Mouse (Mus musculus): ENCODE results near the gene Glp1r. TPM values are rescaled to one million over a fixed set of nuclear protein-coding genes. Genes with fewer than 3 reads are reported as not detected.

The Glp1r gene
- polyA plus RNA-seq, 1 experiment from 2014 or later, result 0.30 TPM

DNA sequence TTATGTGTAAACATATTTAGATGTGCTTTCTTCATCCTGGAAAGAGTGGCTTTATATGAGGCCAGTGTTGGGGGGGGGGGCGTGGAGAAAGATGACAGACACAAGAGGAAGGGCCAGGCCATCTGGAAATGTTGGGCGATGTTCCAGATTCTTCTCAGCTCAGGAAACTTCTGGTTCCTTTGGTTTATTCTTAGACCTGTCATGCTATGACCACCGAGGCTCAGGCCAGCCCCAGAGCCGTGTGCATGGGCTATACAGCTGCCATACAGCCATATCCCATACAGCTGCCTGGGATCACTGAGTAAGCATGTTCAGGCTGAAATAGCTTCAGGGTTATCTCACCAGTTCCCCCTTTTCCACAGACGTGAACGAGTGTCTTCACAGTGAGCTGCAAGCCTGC is 71.7 kb downstream of the Glp1r start:
- Histone ChIP-seq H3K9me3 (no peaks in the 10 kb centered on the region), H3K27me3 (replicated peaks) (no peaks in the 10 kb centered on the region), H3K4me3 (replicated peaks) (no peak overlapping the region), H3K36me3 (no peaks in the 10 kb centered on the region), H3K4me2 (no peak overlapping the region), H3K4me1 (0 out of 2 replicates have a peak, but pooled peaks cover 2% of the 10 kb centered on the region), H3K9ac (no peak overlapping the region), H3K27ac (0 out of 2 replicates have a peak overlapping the region, but pooled peaks have one; percentile 5)
- peak; percentile 79; the same call in 1 of the 2 replicates for ATAC-seq (ENCODE audit: insufficient read depth, low FRiP score, low read depth)
- 39% methylated on average over 6 of the region's 6 CpGs for WGBS

DNA sequence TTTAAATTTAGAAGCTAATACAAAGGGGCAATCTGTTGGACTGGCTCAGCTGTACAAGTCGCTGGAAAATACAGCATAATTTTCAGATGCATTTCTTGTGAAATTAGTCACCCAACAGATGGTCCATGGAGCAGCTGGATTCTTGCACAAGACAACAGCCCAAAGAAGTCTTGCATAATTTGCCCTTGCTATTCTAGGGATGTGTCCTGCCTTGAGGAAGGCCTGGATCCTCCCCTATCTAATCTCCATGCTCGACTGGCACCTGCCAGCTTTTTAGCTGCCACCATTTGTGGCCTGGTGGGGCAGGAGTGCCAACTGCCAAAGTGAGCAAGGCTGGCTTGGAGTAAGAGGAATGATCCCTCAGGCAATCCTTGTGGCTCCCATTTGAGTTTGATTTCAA is 75.7 kb downstream of the Glp1r start:
- Histone ChIP-seq H3K27me3 (replicated peaks) (no peaks in the 10 kb centered on the region), H3K9ac (no peak overlapping the region), H3K4me1 (0 out of 2 replicates have a peak, but pooled peaks cover 2% of the 10 kb centered on the region), H3K4me3 (replicated peaks) (no peak overlapping the region), H3K9me3 (no peaks in the 10 kb centered on the region), H3K27ac (no peak overlapping the region), H3K36me3 (no peaks in the 10 kb centered on the region), H3K4me2 (no peak overlapping the region)
- no peak for ATAC-seq (ENCODE audit: insufficient read depth, low FRiP score, low read depth)
- WGBS, result 46% methylated on average over 2 of the region's 2 CpGs

DNA sequence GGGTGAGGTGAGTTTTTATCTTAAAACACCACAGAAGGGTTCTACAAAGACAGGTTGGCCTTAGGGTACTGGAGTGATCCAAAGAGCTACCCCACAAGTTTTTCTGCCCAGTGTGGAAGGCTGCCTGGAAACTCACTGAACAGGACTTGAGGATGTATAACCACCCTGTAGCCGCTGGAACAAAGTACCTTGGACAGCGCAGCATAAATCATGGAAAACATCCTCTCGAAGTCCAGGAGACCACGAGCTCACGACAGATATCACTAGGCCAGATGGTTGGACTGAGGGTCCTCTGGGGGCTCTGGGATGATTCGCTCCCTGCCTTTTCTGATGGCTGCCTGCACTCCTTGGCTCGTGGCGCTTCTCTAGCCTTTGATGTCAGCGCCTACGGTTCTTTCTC is 76.9 kb downstream of the Glp1r start:
- ATAC-seq (ENCODE audit: insufficient read depth, low FRiP score, low read depth), result no peak
- no peak overlapping the region for H3K4me2 ChIP-seq
- H3K9me3 ChIP-seq, result no peaks in the 10 kb centered on the region
- no peaks in the 10 kb centered on the region for H3K27me3 ChIP-seq (replicated peaks)
- H3K27ac ChIP-seq, result no peak overlapping the region
- 52% methylated on average over 10 of the region's 10 CpGs for WGBS
- H3K4me1 ChIP-seq, result 0 out of 2 replicates have a peak, but pooled peaks cover under 1% of the 10 kb centered on the region
- H3K4me3 ChIP-seq (replicated peaks), result no peak overlapping the region
- no peaks in the 10 kb centered on the region for H3K36me3 ChIP-seq
- H3K9ac ChIP-seq, result no peak overlapping the region

DNA sequence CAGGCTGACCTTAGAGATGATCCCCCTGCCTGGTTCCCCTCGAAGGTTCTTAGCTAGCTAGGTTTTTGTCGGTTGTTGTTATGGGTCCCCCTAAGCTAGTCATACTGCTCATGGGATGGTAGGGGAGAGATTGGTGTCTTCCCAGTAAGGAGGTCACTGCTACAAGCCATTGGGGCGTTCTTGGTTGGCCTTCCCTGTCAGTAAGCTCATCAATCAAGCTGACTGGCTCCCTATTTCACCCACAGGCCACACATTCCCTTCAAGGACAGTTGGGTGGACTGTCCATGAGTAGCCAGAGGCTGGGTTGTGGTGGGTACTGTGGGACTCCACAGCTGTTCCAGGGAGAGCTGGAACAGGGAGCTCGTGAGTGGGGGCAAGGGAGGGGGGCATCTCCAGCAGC is 81.9 kb downstream of the Glp1r start:
- Histone ChIP-seq H3K9ac (no peak overlapping the region), H3K9me3 (no peaks in the 10 kb centered on the region), H3K27ac (no peak overlapping the region), H3K27me3 (replicated peaks) (no peaks in the 10 kb centered on the region), H3K4me2 (no peak overlapping the region), H3K4me3 (replicated peaks) (no peak overlapping the region), H3K4me1 (no peaks in the 10 kb centered on the region), H3K36me3 (no peaks in the 10 kb centered on the region)
- ATAC-seq (ENCODE audit: insufficient read depth, low FRiP score, low read depth), result no peak
- WGBS, result 59% methylated on average over 4 of the region's 4 CpGs

DNA sequence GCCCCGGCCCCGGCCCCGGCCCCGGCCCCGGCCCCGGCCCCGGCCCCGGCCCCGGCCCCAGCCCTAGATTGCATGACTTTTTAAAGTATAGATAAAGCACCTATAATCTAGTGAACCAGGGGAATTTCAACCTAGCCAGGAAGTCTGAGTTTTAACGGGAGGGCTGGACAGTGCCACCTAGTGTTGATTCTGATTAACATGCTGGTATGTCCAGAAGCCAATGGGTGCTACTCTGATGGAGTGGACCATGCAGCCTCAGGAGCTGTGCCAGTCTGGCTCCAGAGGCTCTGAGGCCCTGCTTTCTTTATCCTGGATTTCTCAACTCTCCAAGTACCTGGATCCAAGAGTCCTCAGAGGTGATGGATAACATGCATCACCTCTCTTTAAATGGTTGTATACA is 88.6 kb downstream of the Glp1r start:
- WGBS, result 54% methylated on average over 10 of the region's 10 CpGs
- Histone ChIP-seq H3K27me3 (replicated peaks) (no peaks in the 10 kb centered on the region), H3K4me1 (no peaks in the 10 kb centered on the region), H3K4me2 (no peak overlapping the region), H3K9ac (no peak overlapping the region), H3K9me3 (no peaks in the 10 kb centered on the region), H3K27ac (no peak overlapping the region), H3K4me3 (replicated peaks) (no peak overlapping the region), H3K36me3 (no peaks in the 10 kb centered on the region)
- ATAC-seq (ENCODE audit: insufficient read depth, low FRiP score, low read depth), result no peak

Small RNA genes lying within 50 kb of the gene (microRNA-seq; reads per million reads assigned to microRNA genes)
- gene Gm24026, result not detected

Other genes starting within 250 kb of the Glp1r start
- not detected in 2 replicates for gene Umodl1, start 52.8 kb downstream of the Glp1r start, polyA plus RNA-seq (2015; fragmentation: Nextera tagmentation; extraction: Ambion mirVana)
- 7.7 and 8.4 TPM in 2 replicates for gene Abcg1, start 155.9 kb downstream of the Glp1r start, polyA plus RNA-seq (2015; fragmentation: Nextera tagmentation; extraction: Ambion mirVana)
- 141 and 168 TPM in 2 replicates for gene Tff3, start 227.8 kb downstream of the Glp1r start, polyA plus RNA-seq (2015; fragmentation: Nextera tagmentation; extraction: Ambion mirVana)
- 39.1 and 51.9 TPM in 2 replicates for gene Tff2, start 242.5 kb downstream of the Glp1r start, polyA plus RNA-seq (2015; fragmentation: Nextera tagmentation; extraction: Ambion mirVana)

Measured in stomach, embryonic 15.5 days (tissue).